Mouse (Mus musculus) urinary bladder, postnatal 4 days (tissue): ENCODE data around the gene Gm6408.
A peak's percentile ranks its signal among the peaks of the same experiment; 100 is the strongest.
"Not testable (repeated sequence)": the region's sequence is repeated elsewhere in the genome, so short reads cannot be mapped to it uniquely, and the experiment has no call there.

Experiments
- DNase-seq, 2 experiments: peaks; one replicate each; pipeline ENCODE4 v3.0.0; 2021 to 2022; ENCODE audit warnings: low spot score in 2 of 2

Gene Gm6408

GRCm38 (mm10) chr5:146481665-146482064 is at the start of gene Gm6408:
Gene Gm6408, plus strand, starts transcription at chr5:146481965.
- not testable (repeated sequence) for DNase-seq

GRCm38 (mm10) chr5:146432476-146432875 is 49.3 kb upstream of the Gm6408 start:
- peak in 1 of 2 experiments; percentile 8 for DNase-seq

- no peak for DNase-seq
Measured at GRCm38 (mm10) chr5:146435316-146435715, 46.4 kb upstream of the Gm6408 start.

GRCm38 (mm10) chr5:146436796-146437195 is 45.0 kb upstream of the Gm6408 start:
- DNase-seq = peak in 1 of 2 experiments; percentile 15

- DNase-seq = peak in 1 of 2 experiments; percentile 2
Measured at GRCm38 (mm10) chr5:146439152-146439781, 42.5 kb upstream of the Gm6408 start.

- peak in 1 of 2 experiments; percentile 8 for DNase-seq
Measured at GRCm38 (mm10) chr5:146440273-146440672, 41.5 kb upstream of the Gm6408 start.

GRCm38 (mm10) chr5:146442767-146443166 is 39.0 kb upstream of the Gm6408 start:
- DNase-seq = peak in 1 of 2 experiments; percentile 3

GRCm38 (mm10) chr5:146446633-146447032 is 35.1 kb upstream of the Gm6408 start:
- DNase-seq = no peak

GRCm38 (mm10) chr5:146451592-146452254 is 30.0 kb upstream of the Gm6408 start:
- peak in 1 of 2 experiments; percentile 7 for DNase-seq

- no peak for DNase-seq
Measured at GRCm38 (mm10) chr5:146453556-146453955, 28.2 kb upstream of the Gm6408 start.

GRCm38 (mm10) chr5:146461612-146462011 is 20.2 kb upstream of the Gm6408 start:
- no peak for DNase-seq

- DNase-seq = no peak
Measured at GRCm38 (mm10) chr5:146466663-146467062, 15.1 kb upstream of the Gm6408 start.

GRCm38 (mm10) chr5:146468311-146468710 is 13.5 kb upstream of the Gm6408 start:
- DNase-seq = no peak

- DNase-seq = no peak
Measured at GRCm38 (mm10) chr5:146470821-146471220, 10.9 kb upstream of the Gm6408 start.

GRCm38 (mm10) chr5:146471311-146471710 is 10.5 kb upstream of the Gm6408 start:
- DNase-seq = no peak

- no peak for DNase-seq
Measured at GRCm38 (mm10) chr5:146471821-146472220, 9.9 kb upstream of the Gm6408 start.

GRCm38 (mm10) chr5:146479564-146479963 is 2.2 kb upstream of the Gm6408 start:
- not testable (repeated sequence) for DNase-seq

- not testable (repeated sequence) for DNase-seq
Measured at GRCm38 (mm10) chr5:146488959-146489358, 7.2 kb downstream of the Gm6408 start.

- DNase-seq = not testable (repeated sequence)
Measured at GRCm38 (mm10) chr5:146491063-146491462, 9.3 kb downstream of the Gm6408 start, which contains the start of gene Gm6370. Gene Gm6370, plus strand, starts transcription at chr5:146491363.

- DNase-seq = not testable (repeated sequence)
Measured at GRCm38 (mm10) chr5:146502099-146502498, 20.3 kb downstream of the Gm6408 start, which contains the start of gene 4930449I24Rik. Gene 4930449I24Rik, plus strand, starts transcription at chr5:146502399.

- not testable (repeated sequence) for DNase-seq
Measured at GRCm38 (mm10) chr5:146513823-146514222, 32.1 kb downstream of the Gm6408 start, which contains the start of gene Gm3402. Gene Gm3402, plus strand, starts transcription at chr5:146514123.

GRCm38 (mm10) chr5:146525501-146525900 is 43.7 kb downstream of the Gm6408 start, which contains the start of gene Gm3404:
Gene Gm3404, plus strand, starts transcription at chr5:146525801.
- DNase-seq = not testable (repeated sequence)
